14 mouse cellular contexts compared by ENCODE assay signal in genomic region chr3:27963795-27964201, GRCm38 (mm10). TPM values are rescaled to one million over a fixed set of nuclear protein-coding genes. Genes with fewer than 3 reads are reported as not detected.
DNase-seq lines count a peak whose midpoint lies in the region; ATAC-seq lines count a peak whose summit lies in the region.
"Had no signal": no experiment of that assay in that cellular context is flagged by ENCODE, and none has a peak within 500 bp of the region (broad histone marks: within the 10 kb centered on the region; RNA-seq: fewer than 3 reads in every experiment).

No protein-coding gene starts in this region.

- DNase-seq in R1 (ENCODE audit: low read depth, low spot score), result peak; percentile 84
- DNase-seq in embryo, embryonic 10 days (ENCODE audit: low spot score), result peak; percentile 56
- no peak for DNase-seq in hindbrain, embryonic 14.5 days (ENCODE audit: low spot score)
- peak; percentile 59 for DNase-seq in neural tube, embryonic 11.5 days (ENCODE audit: low spot score)
- no peak for DNase-seq in thymus, postnatal 25 days
- DNase-seq: cerebellum, adult 2 months; kidney, postnatal 10 days; right cerebral cortex, postnatal 4 days had no signal

- H3K4me2 ChIP-seq in hindbrain, embryonic 14.5 days (replicated peaks), result no peak overlapping the region
- H3K4me2 ChIP-seq in neural tube, embryonic 11.5 days (ENCODE audit: low read depth), result no peak overlapping the region
- H3K4me2 ChIP-seq in intestine, embryonic 15.5 days (replicated peaks), result no peak overlapping the region
- H3K4me2 ChIP-seq: heart, embryonic 12.5 days; stomach, embryonic 15.5 days had no signal

- no peaks in the 10 kb centered on the region for H3K4me1 ChIP-seq in hindbrain, embryonic 14.5 days (replicated peaks; ENCODE audit: control insufficient read depth, insufficient read depth, low read length)
- H3K4me1 ChIP-seq in neural tube, embryonic 11.5 days (ENCODE audit: control insufficient read depth, insufficient read depth, low read length), result no peaks in the 10 kb centered on the region; the same call in 1 of the 2 replicates
- H3K4me1 ChIP-seq in intestine, embryonic 15.5 days (replicated peaks), result no peaks in the 10 kb centered on the region
- H3K4me1 ChIP-seq: heart, embryonic 12.5 days; stomach, embryonic 15.5 days had no signal

- H3K9ac ChIP-seq in hindbrain, embryonic 14.5 days, result no peak overlapping the region
- H3K9ac ChIP-seq in neural tube, embryonic 11.5 days (ENCODE audit: low read length), result no peak overlapping the region
- no peak overlapping the region for H3K9ac ChIP-seq in intestine, embryonic 15.5 days
- H3K9ac ChIP-seq: heart, embryonic 12.5 days; stomach, embryonic 15.5 days had no signal

- H3K27ac ChIP-seq in hindbrain, embryonic 14.5 days, result no peak overlapping the region
- no peak overlapping the region for H3K27ac ChIP-seq in neural tube, embryonic 11.5 days (ENCODE audit: low read depth, low read length)
- H3K27ac ChIP-seq in intestine, embryonic 15.5 days, result no peak overlapping the region
- H3K27ac ChIP-seq: macrophage; stomach, embryonic 15.5 days had no signal

- peak; percentile 75; the same call in 1 of the 2 replicates for ATAC-seq in hindbrain, embryonic 14.5 days (ENCODE audit: low FRiP score)
- peak; percentile 35; the same call in 1 of the 2 replicates for ATAC-seq in neural tube, embryonic 11.5 days (ENCODE audit: insufficient read depth, low FRiP score, low TSS enrichment)
- no peak for ATAC-seq in activated CD4-positive, CD25-positive, alpha-beta regulatory T cell, adult 4 months
- ATAC-seq in intestine, embryonic 15.5 days, result no peak
- ATAC-seq: inflammation-experienced regulatory T-cells, adult 6 months had no signal

- no peak overlapping the region for H3K4me3 ChIP-seq in hindbrain, embryonic 14.5 days (replicated peaks; ENCODE audit: low read length)
- no peak overlapping the region for H3K4me3 ChIP-seq in neural tube, embryonic 11.5 days (ENCODE audit: low read depth, low read length)
- no peak overlapping the region for H3K4me3 ChIP-seq in intestine, embryonic 15.5 days (replicated peaks)
- H3K4me3 ChIP-seq: heart, embryonic 12.5 days; stomach, embryonic 15.5 days had no signal

- no peaks in the 10 kb centered on the region for H3K9me3 ChIP-seq in hindbrain, embryonic 14.5 days (ENCODE audit: control insufficient read depth, low read length)
- H3K9me3 ChIP-seq in neural tube, embryonic 11.5 days (ENCODE audit: control insufficient read depth, low read length), result no peaks in the 10 kb centered on the region
- no peaks in the 10 kb centered on the region for H3K9me3 ChIP-seq in intestine, embryonic 15.5 days
- H3K9me3 ChIP-seq: heart, embryonic 12.5 days; stomach, embryonic 15.5 days had no signal

- 12% methylated on average over 6 of the region's 6 CpGs for WGBS in hindbrain, embryonic 14.5 days
- 19% methylated on average over 6 of the region's 6 CpGs for WGBS in neural tube, embryonic 11.5 days
- 39% methylated on average over 6 of the region's 6 CpGs for WGBS in intestine, embryonic 15.5 days

- H3K36me3 ChIP-seq in hindbrain, embryonic 14.5 days (replicated peaks; ENCODE audit: control insufficient read depth, insufficient read depth), result no peaks in the 10 kb centered on the region
- H3K36me3 ChIP-seq in neural tube, embryonic 11.5 days (ENCODE audit: control insufficient read depth, insufficient read depth, low read length), result no peaks in the 10 kb centered on the region
- no peaks in the 10 kb centered on the region for H3K36me3 ChIP-seq in intestine, embryonic 15.5 days
- H3K36me3 ChIP-seq: heart, embryonic 12.5 days; stomach, embryonic 15.5 days had no signal

- H3K27me3 ChIP-seq in hindbrain, embryonic 14.5 days (ENCODE audit: control insufficient read depth, insufficient read depth, low read length), result no peaks in the 10 kb centered on the region
- H3K27me3 ChIP-seq in neural tube, embryonic 11.5 days (ENCODE audit: control insufficient read depth, insufficient read depth, low read length), result no peaks in the 10 kb centered on the region
- H3K27me3 ChIP-seq in intestine, embryonic 15.5 days (replicated peaks), result no peaks in the 10 kb centered on the region
- H3K27me3 ChIP-seq: heart, embryonic 12.5 days; stomach, embryonic 15.5 days had no signal

RNA-seq across cellular contexts. Expression of gene Pld1, which starts 25.3 kb away (rescaled TPM):
- polyA plus RNA-seq in hindbrain, embryonic 14.5 days (2014; fragmentation: Nextera tagmentation; extraction: Ambion mirVana), result 6.4 and 6.7 TPM in 2 replicates
- polyA plus RNA-seq in neural tube, embryonic 11.5 days (2014; fragmentation: Nextera tagmentation; extraction: Ambion mirVana), result 2.7 and 4.0 TPM in 2 replicates
- polyA plus RNA-seq in activated CD4-positive, CD25-positive, alpha-beta regulatory T cell, adult 4 months (2017; shearing (Covaris generic)), result under 1 TPM; 0.11 to 0.25 TPM
- 14.9 and 17.0 TPM in 2 replicates for polyA plus RNA-seq in intestine, embryonic 15.5 days (2015; fragmentation: Nextera tagmentation; extraction: Ambion mirVana)

Comparison
In these comparisons a context has a peak if more than half of its experiments do, and no peak if none do; other contexts are left out.
1. DNase-seq: peak in R1 (single experiment), embryo, embryonic 10 days (single experiment) and neural tube, embryonic 11.5 days (single experiment); none in hindbrain, embryonic 14.5 days (single experiment) and thymus, postnatal 25 days (single experiment).
2. ATAC-seq: peak in hindbrain, embryonic 14.5 days (single experiment) and neural tube, embryonic 11.5 days (single experiment); none in activated CD4-positive, CD25-positive, alpha-beta regulatory T cell, adult 4 months (single experiment) and intestine, embryonic 15.5 days (single experiment).